Mouse (Mus musculus) kidney, adult 8-10 months (tissue): ENCODE data around the gene Olfr206.
"Not testable (repeated sequence)": the region's sequence is repeated elsewhere in the genome, so short reads cannot be mapped to it uniquely, and the experiment has no call there.

Experiments used
- DNase-seq, 2 experiments: peaks; one replicate each; pipeline ENCODE4 v3.0.0; 2022

Olfr206 gene

GRCm38 (mm10) chr16:59349146-59349545 lies at the start of gene Olfr206:
Olfr206 (minus strand) TSS chr16:59349246.
- DNase-seq = no peak

- no peak for DNase-seq
Observed at GRCm38 (mm10) chr16:59393300-59393699, 44.3 kb upstream of the Olfr206 start.

- DNase-seq = no peak
Observed at GRCm38 (mm10) chr16:59363893-59364292, 14.8 kb upstream of the Olfr206 start, which contains the start of gene Olfr209. Olfr209 (minus strand) TSS chr16:59363993.

- no peak for DNase-seq
Observed at GRCm38 (mm10) chr16:59331038-59331437, 18.0 kb downstream of the Olfr206 start, which contains the start of gene Olfr205. Olfr205 (minus strand) TSS chr16:59331138.

GRCm38 (mm10) chr16:59323262-59323661 lies 25.8 kb downstream of the Olfr206 start:
- not testable (repeated sequence) for DNase-seq

GRCm38 (mm10) chr16:59318148-59318547 lies 30.9 kb downstream of the Olfr206 start, which contains the start of gene Olfr204:
Olfr204 (minus strand) TSS chr16:59318248.
- no peak for DNase-seq

GRCm38 (mm10) chr16:59298581-59298980 lies 50.5 kb downstream of the Olfr206 start, which contains the start of gene Olfr203:
Olfr203 (plus strand) TSS chr16:59298881.
- no peak for DNase-seq
